Mouse (Mus musculus) monocyte, adult 5-6 weeks (primary cell): ENCODE results near the gene Aldh3a1. TPM values are rescaled to one million over a fixed set of nuclear protein-coding genes. Genes with fewer than 3 reads are reported as not detected.
A peak's percentile ranks its signal among the peaks of the same experiment; 100 is the strongest.
"Not testable (repeated sequence)": the region's sequence is repeated elsewhere in the genome, so short reads cannot be mapped to it uniquely, and the experiment has no call there.

Source experiments
- ATAC-seq: fragments of 153-309, 156-312 bp; replicated peaks from 2 replicates; pipeline ENCODE4 v1.8.0; 2017; ENCODE audit warnings: mild to moderate bottlenecking; ENCODE audit not compliant: low TSS enrichment, insufficient number of reproducible peaks, severe bottlenecking, poor library complexity, low FRiP score
- total RNA-seq: library from RNA; stranded (forward); fragments of 200-1000, 200-491, 200-594 nt; gene quantifications from 3 replicates; pipeline ENCODE4 v1.2.3, GENCODE M21; 2017

Gene Aldh3a1
- not detected in 3 replicates for total RNA-seq

DNA sequence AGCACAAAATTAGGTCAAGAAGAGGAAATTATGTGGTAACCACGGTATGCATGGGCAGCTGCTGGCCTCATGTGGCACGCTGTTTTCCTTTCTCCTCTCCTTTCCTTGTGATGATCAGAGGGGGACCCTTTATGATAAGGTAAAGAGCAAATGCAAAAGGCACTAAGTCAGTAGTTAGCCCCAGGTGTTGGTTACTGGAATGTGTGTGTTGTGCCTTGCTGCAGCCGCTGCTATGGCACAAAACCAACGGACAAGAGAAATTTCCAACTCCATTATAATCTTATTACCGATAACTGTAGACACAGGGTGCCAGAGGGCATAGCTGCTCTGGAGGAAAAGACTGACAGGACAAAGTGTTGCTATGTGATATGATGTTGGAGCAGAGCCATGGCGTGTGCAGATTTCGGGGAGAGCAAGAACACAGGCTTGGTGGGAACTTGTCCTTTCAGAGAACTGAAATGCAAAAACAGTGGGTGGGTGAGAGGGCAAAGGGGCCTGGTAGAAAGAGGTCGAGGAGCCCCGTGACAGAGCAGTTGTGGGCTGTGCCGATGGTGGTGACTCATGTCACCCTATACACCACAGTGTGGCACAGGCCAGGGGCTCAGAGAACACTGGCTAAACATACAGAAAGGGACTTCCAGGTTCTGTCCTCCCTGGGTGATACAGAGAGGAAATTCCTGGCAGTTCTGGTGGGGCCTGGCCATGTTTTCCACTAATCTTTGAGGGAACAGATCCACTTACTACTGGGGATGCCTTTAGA is at the start of gene Aldh3a1:
TSS of gene Aldh3a1 (plus strand) at position 51 of the 760 bp plus-strand sequence.
- ATAC-seq, result no peak

DNA sequence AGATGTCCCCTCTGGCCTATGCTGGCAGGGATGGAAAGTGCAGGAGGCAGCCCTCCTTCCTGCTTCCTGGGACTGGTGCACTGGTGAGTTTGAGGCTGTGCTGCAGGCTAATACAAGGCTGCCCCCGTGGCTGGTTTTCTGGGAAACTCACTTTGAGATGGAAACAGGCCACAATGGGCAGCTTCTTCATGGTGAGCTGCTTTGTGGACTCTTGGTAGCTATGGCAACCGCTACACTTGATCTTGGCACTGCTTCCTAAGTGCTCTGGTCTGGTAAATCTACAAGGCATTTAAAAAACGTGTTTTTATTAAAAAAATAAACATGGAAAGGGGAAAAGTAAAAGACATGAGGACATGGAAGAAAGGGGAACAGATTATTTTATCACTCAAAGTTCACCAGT is 49.2 kb upstream of the Aldh3a1 start:
- ATAC-seq, result no peak

DNA sequence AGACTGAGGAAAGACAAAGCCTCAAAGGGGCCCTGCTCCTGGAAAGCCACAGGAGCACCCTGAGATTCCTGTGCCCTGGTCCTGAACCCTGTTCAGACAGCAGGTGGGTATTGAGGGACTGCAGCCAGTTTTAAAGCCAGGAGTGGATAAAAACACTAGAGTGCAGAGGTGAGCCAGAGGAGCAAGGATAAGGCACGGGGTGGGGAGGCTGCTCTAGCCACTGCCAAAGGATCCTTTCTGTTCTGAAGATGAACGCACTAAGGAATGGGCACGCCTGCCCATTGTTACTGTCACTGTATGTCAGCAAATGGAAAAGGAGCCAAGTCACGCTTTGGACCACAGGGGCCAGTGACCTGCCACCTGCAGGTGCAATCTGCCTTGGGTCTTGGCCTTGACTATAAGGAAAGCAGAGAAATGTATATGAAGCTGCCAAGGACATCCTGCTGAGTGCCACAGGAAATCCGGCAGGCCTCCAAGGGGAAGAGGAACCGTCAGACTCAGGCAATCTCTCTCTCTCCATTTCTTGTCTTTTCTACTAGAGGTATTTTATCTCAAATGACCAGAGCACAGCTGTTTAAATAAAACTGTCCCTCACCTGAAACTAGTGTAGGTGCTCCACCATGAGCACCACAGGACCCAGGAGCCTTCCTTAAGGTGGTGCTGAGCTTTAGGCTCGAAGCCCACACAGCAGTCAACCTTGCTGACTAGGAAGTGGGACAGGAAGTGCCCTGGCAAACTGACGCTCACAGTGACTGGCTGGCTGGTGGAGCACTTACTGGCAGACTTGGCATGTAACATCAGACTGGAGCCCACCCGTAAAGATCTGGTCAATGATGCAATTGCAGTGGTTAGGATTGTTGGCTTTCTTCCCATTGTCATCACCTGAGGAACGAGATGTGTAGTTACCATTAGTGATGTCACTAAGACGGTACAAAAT is 47.3 kb upstream of the Aldh3a1 start:
- ATAC-seq, result no peak

DNA sequence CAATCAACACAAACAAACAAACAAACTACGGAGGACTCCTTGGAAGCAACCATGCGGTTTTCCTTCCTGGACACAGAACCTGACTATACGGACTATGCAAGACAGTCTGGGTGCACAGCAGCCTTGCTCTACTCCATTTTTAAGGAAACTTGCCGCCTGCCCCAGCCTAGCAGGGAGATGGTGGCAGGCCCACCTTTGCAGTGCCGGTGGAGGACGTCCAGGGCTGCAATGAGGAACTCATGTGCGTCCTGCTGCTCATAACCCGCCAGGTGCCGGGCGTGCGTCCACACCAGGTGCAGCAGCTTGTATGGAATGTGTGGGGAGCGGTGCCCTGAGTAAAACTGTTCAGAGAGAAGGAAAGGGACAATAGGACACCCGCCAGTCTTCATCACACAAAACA is 46.2 kb upstream of the Aldh3a1 start:
- ATAC-seq, result no peak

DNA sequence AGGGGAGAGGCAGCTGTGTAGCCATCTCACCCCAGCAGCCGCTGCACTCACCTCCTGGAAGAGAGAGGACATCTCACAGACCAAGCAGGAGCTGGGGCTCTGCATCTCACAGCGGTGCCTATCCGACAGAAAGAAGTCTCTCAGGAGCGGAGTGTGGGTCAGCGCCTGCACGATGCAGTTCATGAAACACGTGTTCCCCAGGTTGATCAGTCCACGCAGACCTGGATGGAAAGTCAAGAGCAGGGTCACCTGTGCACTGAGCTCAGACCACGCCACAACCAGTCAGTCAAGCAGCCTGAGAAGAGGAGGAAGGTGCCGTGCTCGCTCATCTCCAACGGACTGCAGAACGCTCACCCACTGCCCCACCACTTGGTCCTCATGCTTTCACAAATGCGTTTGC is 44.6 kb upstream of the Aldh3a1 start:
- no peak for ATAC-seq

DNA sequence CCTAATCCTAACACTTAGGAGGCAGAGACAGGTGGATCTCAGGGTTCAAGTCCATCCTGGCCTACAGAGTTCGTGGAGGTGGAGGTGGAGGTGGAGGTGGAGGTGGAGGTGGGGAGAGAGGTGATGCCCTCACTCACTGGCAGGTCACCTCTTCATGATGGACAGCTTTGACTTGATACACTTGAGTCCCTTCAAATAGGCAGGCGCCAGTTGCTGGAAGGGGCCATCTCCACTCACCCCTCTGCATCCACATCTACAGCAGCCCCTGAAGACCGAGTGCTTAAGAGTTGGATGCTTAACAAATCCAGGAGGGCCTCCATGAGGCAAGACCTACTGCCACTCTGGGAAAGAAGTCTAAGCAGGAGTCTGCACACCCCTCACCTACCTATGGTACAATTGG is 44.0 kb upstream of the Aldh3a1 start:
- no peak for ATAC-seq

DNA sequence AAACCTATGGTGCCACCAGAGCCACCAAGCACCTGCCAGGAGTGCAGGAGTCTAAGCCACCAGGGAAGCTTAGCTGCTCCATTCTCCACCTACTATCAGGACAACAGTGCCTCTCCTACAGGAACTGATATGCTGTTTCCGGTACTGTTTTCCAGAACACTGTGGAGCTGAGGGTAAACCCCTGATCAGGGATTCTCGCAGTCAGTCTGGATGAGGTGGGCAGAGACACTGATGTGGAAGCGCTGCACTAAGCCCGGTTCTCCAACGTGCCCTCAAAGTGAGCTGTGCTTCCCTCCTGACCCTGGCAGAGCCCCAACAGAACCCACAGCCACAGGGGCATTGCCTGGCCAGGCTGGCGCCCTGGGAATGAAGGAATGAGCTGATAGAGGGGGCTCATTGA is 43.0 kb upstream of the Aldh3a1 start:
- ATAC-seq, result no peak

DNA sequence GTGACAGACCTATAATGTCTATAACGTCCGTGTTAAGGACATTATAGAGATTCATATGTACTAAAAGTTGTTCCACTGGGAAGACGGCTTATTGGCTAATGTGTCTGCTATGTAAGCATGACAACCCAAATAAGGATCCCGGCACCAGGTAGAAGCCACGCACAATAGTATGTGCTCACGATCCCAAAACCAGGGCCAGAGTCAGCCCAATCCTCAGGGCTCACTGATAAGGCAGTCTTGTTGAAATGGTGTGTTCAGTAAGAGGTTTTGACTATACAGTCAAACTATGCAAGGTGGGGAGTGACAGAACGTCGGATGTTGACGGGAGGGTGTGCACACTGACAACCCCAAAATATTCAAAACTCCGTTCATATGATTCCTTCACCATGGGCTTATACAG is 42.5 kb upstream of the Aldh3a1 start:
- ATAC-seq, result no peak

DNA sequence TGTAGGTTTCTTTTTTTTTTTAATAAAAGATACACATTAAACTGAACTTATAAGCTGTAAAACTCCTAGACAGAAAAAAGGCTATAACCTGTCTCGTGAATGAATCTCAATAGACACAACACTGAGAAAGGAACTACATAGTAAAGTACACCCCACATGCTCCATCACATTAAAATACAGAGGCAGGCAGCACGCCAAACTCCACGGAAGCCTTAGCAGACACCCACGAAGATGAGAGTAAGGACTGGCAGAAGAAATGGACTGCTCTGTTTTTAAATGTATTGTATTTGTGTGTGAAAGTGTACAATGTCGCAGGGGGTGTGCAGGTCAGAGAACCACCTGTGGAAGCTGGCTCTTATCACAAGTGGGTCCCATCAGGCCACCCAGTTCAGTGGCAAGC is 37.2 kb upstream of the Aldh3a1 start:
- no peak for ATAC-seq

DNA sequence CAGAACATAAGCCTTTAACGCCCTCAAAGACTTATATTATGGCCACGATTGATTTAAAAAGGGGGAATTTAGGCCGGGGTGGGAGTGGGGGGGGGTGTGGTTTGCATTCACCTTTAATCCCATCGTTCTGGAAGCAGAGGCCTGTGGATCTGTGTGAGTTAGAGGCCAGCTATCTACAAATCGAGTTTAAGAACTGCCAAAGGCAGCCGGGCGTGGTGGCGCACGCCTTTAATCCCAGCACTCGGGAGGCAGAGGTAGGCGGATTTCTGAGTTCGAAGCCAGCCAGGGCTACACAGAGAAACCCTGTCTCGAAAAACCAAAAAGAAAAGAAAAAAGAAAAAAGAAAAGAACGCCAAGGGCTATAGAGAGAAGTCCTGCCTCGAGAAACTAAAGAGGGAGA is 33.9 kb upstream of the Aldh3a1 start:
- ATAC-seq, result not testable (repeated sequence)

DNA sequence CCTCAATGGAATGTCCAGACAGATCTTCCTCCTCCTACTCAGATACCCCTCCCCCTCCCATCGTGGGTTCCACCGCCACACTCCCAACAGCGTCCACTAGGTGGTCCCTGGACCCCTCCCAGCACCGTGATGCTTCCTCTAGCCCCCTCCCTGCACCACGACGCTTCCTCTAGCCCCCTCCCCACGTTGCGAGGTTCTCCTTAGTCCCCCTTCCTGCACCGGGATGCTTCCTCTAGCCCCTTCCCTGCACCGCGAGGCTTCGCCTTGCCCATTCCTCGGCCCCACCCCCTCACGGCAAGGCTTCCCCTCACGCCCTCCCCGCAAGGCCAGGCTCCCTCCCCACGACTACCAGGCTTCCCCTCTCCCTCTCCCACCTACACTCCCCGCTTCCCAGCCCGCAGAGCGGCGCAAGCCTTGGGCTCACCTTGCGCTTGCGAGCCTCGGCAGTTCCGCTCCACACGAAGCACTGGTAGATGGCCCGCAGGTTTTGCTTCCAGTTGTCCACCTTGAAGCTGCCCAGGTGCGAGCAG is 33.0 kb upstream of the Aldh3a1 start:
- ATAC-seq, result no peak

DNA sequence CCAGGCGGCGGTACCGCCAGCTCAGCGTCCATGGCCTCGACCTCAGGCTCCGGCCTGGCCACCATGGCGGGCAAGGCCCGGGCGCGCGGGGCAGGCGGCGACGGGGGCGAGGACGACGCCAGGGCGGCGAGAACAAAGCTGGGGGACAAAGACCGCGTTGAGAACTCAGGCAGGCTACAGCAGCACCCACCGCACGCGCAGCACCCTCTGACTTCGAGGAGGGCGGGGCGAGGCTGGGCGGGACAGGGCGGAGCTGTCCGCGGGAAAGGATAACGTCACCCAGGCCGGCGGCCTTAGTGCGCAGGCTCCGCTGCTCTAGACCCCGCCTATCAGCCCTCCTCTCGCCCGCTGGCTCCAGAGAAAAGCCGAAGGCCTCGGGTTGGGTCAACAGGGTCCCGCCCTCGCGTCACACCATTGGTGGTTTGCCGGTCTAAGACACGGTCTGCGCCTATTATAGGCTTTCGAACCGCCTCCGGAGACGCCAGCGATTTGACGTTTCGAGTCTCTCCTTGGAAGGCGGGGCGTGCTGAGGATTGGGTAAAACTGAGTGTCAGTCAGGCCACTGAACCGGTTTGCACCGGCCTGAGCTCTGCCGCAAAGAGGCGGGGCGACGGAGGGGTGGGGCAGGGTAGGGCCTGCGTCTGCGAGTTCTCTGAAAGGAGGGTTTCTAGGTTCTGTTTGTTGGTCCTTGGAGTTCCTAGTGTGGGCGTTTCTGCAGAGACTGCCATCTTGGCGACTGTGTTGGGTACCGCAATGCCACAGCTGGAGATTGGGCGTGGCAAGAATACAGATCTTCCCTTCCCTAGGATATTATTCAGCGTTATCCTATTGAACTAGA is 32.3 kb upstream of the Aldh3a1 start, which contains the start of gene Usp22:
TSS of gene Usp22 (minus strand) at position 235 of the 838 bp plus-strand sequence.
- peak; percentile 92 for ATAC-seq

DNA sequence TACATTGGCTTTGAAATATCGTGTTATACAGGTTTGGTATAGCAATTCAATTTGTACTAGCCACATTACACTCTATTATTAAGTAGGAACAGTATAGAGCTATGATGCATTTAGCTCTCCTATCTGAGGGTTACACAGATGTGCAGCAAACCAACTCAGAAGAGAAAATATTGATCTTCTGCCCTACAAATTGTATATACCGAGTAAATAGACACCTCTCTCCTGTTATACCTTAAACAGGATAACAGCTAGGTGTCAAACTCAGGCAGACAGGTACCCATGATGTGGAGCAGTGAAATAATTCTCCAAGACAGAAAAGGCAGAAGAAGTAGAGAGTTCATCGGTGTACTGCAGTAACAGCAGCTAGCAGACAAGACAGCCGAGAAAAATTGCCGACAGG is 31.6 kb upstream of the Aldh3a1 start:
- no peak for ATAC-seq

DNA sequence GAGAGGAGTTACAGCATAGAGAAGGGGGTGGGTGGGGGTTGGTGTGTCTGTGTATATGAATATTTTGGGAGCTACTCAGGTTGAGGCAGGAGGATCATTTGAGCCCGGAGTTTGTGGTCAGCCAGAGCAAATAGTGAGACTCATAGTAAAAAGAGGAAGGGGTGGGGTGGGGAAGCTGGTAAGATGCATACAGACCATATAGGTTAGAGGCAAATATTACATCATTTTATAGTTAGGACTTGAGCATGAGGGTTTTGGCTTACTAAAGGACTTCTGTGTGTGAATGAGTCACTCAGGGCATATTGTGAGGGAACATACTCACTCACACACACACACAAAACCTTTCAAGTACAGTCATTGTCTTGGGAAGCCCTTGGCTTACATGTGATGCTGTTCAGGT is 31.0 kb upstream of the Aldh3a1 start:
- peak; percentile 58 for ATAC-seq

DNA sequence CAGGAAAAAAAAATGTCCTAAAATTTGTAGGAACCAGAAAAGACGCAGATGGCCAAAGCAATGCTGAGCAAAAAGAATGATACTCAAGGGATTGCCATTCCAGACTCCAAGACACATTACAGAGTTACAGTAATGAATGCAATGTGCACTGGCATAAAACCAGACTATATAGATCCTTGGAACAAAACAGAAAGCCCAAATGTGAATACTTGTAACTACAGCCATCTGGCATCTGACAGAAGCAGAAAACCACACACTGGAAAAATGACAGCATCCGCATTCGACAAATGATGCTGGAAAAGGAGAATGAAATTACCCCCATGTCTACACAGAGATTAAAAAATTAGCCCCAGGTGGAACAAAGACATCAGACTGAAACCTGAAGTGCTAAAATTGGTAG is 27.0 kb upstream of the Aldh3a1 start:
- no peak for ATAC-seq

DNA sequence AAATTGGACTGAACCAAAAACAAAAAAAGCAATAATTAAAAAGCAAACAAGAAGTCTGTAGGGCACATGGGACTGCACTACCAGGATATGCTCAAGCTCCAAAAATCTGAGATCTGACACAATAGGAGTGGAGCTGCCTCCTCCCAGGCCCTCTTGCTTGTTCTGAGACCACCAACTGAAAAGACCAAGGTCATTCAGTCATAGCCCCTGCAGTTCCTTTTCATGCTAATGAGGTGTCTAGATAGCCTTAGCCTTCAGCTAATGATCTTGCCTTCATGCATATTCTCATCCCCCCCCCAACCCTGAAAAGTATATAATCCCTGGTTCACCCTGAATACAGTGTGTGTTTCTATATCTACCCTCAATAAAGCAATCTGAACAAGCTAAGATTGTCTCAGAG is 25.7 kb upstream of the Aldh3a1 start:
- ATAC-seq, result no peak

DNA sequence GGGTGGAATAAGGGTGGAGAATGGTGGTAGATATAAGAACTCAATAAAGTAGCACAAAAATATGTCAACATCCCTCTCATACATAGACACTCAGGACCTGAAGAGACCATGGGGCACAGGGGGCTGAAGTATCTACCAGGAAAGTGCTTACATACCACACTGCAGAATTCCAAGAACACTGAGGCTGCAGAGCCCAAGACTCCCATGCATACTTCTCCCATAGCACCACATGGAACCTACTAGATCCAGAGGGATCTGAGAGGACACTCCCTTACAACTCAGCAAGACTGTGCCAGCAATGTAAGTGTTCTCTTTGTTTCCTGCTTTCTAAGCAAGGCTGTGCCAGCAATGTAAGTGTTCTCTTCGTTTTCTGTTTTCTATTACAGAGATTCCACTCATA is 23.5 kb upstream of the Aldh3a1 start:
- ATAC-seq, result no peak

DNA sequence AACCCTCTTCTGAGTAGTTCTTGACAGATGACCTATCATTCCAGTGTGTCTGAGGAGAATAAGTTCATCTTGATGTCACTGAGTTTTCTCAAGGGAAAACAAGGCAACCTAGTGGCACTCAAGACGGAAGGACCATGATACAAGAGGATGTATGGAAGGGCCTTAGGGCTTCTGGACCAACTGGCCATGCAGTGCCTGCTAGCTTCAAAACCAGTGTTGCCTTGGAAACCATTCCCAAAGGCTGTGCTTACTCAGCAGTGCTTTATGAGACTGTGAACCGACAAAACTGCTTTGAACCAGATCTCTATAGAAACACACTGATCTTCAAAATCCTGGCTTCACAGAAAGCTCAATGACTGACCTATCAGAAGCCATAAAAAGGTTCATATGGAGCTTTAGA is 16.6 kb upstream of the Aldh3a1 start:
- no peak for ATAC-seq

DNA sequence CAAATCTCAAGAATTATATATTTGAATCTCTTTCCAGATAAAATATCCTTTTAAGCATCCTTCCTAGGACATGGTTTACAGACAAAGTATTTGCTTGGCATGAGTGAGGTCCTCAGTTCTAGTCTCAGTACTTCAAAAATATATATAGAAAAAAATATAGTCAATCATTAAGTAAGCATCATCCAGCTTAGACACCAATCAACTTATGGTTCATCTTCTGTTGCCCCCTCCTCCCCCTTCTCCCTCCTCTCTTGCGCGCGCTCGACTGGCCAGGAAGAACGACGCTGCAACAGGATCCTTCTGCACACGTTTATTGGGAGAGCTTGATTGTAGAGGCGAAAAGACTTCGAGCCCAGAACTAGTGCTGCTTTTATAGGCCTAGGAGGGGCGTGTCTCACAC is 15.2 kb upstream of the Aldh3a1 start:
- not testable (repeated sequence) for ATAC-seq
